Mouse (Mus musculus) stomach, postnatal 0 days (tissue): Measurements from ENCODE around the gene Guca2b.

ENCODE experiments used
- CTCF ChIP-seq: IDR thresholded peaks from 2 replicates; pipeline ENCODE4 v1.5.1; 2016; ENCODE audit warnings: antibody characterized with exemption, low read depth, mild to moderate bottlenecking, moderate library complexity
- EP300 ChIP-seq: optimal IDR thresholded peaks from 2 replicates; pipeline ENCODE3; 2016; ENCODE audit warnings: antibody characterized with exemption

DNA sequence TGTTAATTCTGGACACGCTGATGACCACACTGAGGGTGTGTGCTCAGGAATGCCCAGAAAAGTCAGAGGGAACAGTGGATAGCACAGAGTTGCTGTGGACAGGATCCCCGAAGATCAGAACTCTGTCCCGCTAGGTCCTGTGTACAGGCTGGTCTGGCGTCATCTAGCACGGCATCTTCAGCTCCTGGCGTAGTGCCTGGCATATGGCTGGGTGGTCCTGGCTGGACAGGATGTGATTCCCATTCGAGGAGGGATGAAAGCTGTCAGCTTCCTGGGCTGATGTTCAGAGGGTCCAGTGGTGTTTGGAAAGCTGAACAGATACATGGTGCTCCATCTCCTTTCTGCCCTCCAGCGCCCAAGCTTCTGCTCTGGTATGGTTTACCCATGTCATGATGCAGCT is 45.2 kb upstream of the Guca2b start:
- no peak for TF ChIP-seq EP300
- TF ChIP-seq CTCF, result no peak
